Comparison of ENCODE assay signal across 7 mouse cellular contexts in the genomic region with DNA sequence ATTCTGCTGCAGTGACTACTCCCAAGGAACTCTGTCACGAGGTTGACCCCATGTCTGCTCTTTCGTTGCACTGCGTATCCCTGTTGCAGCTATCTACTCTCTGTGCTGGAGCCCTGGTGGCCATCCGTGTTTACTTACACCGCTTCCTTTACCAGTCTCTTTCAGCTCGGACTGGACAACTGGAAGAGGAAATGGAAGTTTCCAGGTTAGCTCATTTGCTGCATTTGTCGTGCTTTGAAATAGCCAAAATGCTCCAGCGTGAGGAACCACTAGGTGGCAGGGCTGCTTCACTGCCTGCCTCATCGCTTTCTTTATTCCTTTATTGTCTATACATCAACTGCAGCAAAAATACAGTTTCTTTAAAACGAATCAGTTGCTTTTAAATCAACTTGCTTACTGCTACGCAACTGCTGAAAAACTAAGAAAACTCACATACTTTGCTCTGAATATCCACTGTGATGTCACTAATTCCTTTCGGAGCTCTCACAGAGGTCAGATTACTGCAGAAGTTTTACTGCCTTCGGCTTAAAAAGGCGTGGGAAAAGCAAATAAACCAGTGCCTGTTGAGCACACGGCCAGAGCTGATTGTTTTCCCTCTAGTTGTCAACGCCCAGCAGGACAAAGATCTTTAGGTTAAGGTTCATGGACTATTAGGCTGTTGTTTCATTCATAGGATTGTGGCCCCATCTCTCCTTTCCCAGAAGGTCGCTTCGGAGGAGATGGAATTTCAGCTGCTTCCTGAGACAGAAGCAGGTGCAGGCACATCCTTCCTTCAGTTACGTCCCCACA. TPM values are rescaled to one million over a fixed set of nuclear protein-coding genes. Genes with fewer than 3 reads are reported as not detected.
DNase-seq lines count a peak whose midpoint lies in the region; ATAC-seq and TF ChIP-seq lines count a peak whose summit lies in the region.

No protein-coding gene starts in this region.

- H3K36me3 ChIP-seq in megakaryocyte, embryonic 14.5 days (replicated peaks; ENCODE audit: low read length) = no peaks in the 10 kb centered on the region

- no peak overlapping the region for H3K27ac ChIP-seq in cortical plate, adult 2 months (ENCODE audit: insufficient read depth, low read length)

- no peaks in the 10 kb centered on the region for H3K4me1 ChIP-seq in cortical plate, adult 2 months (ENCODE audit: control insufficient read depth, insufficient read depth, low read length)
- H3K4me1 ChIP-seq in megakaryocyte, embryonic 14.5 days = peaks cover 78% of the 10 kb centered on the region

- H3K9me3 ChIP-seq in megakaryocyte, embryonic 14.5 days = no peaks in the 10 kb centered on the region

- peak; percentile 95 for TF ChIP-seq CTCF in cortical plate, adult 2 months (IDR thresholded peaks at IDR 0.05; ENCODE audit: extremely low read depth, insufficient read depth, low read length)

- DNase-seq in gastrocnemius, postnatal 10 days = peak; percentile 44
- DNase-seq in hindlimb bud, embryonic 11.5 days (ENCODE audit: extremely low spot score, low read depth, low spot score) = peak; percentile 62
- peak; percentile 41 to 51 for DNase-seq in left cerebral cortex, adult 8-10 months (ENCODE audit: low spot score in 2 of 2)
- DNase-seq in right cerebral cortex, postnatal 14 days = peak; percentile 67

- no peak overlapping the region for H3K4me3 ChIP-seq in cortical plate, adult 2 months (ENCODE audit: insufficient read depth, low read length)
- peak overlapping the region; percentile 87 for H3K4me3 ChIP-seq in megakaryocyte, embryonic 14.5 days (replicated peaks)

- H3K27me3 ChIP-seq in megakaryocyte, embryonic 14.5 days (replicated peaks) = no peaks in the 10 kb centered on the region

- peak; percentile 89 for ATAC-seq in activated CD4-positive, CD25-positive, alpha-beta regulatory T cell, adult 4 months

- TF ChIP-seq POLR2A in cortical plate, adult 2 months (IDR thresholded peaks at IDR 0.05; ENCODE audit: extremely low read depth, insufficient read depth, low read length) = no peak

RNA-seq across cellular contexts. Expression of a gene that starts 7.9 kb away (rescaled TPM):
- 10 to 100 TPM; 88.0 to 94.9 TPM for polyA plus RNA-seq in activated CD4-positive, CD25-positive, alpha-beta regulatory T cell, adult 4 months (2017; shearing (Covaris generic))
- polyA plus RNA-seq in cortical plate, adult 2 months (2012; rRNA removed) = 19.2 and 20.4 TPM in 2 replicates
- total RNA-seq in gastrocnemius, postnatal 10 days (2021) = 10 to 100 TPM; 16.9 to 17.0 TPM
- total RNA-seq in left cerebral cortex, adult 8-10 months (2022) = 10 to 100 TPM; 25.3 to 30.8 (median 27.7) TPM
- 5.0 TPM in 1 of 2 replicates, not detected in the other for polyA plus RNA-seq in megakaryocyte, embryonic 14.5 days (2012; ENCODE audit: insufficient read depth, low replicate concordance)

RNA-seq across cellular contexts. Expression of a gene that starts 39.0 kb away (rescaled TPM):
- 10 to 100 TPM; 31.1 to 33.0 TPM for polyA plus RNA-seq in activated CD4-positive, CD25-positive, alpha-beta regulatory T cell, adult 4 months (2017; shearing (Covaris generic))
- 53.2 and 56.8 TPM in 2 replicates for polyA plus RNA-seq in cortical plate, adult 2 months (2012; rRNA removed)
- 10 to 100 TPM; 54.8 to 82.3 TPM for total RNA-seq in gastrocnemius, postnatal 10 days (2021)
- total RNA-seq in left cerebral cortex, adult 8-10 months (2022) = 100 to 1,000 TPM; 107 to 112 (median 109) TPM
- 5.5 and 15.2 TPM in 2 replicates for polyA plus RNA-seq in megakaryocyte, embryonic 14.5 days (2012; ENCODE audit: insufficient read depth, low replicate concordance)
